Mouse (Mus musculus): ENCODE measurements around the gene Spred2.

DNA sequence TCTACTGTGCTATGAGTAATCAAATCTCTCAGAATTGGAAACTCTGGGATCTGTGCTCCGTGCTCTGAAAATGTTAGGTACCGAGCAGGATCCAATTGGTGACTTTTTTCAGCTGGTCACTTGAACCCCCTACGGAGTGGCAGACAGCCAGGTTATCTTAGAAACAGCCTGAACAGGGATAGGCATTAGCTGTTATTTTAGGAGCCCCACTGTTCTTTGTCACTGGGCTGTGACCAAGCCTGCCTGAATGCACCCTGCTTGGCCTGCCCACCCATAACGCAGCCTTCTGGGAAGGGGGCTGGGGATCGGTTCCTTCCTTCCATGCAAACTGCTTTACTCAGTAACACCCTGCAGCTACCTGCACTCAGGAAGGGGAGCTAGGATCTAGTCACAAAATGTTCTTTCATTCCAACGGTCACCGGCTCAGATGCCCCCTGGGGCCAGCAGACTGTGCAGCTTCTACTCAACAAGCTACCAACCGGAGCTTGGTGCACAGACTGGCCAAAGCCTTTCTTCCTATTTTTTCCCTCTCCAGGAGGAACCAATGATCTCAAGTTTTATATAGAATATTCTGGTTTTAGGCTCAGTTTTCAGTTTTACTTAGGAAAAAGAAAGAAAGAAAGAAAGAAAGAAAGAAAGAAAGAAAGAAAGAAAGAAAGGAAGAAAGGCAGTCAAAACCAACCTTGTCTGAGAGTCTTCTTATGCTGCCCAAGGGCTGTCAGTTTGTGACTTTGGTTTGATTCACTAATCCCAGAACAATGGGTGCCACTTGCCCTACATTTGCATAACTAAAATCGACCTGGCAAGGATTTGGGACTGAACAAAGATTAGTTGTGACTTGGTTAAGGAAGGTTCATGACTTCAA lies 6.6 kb upstream of the Spred2 start:
- no peak for TF ChIP-seq CTCF (IDR thresholded peaks at IDR 0.05; ENCODE audit: low read depth)
- TF ChIP-seq EP300 (IDR thresholded peaks at IDR 0.05; ENCODE audit: low read depth): no peak
